Mouse (Mus musculus) heart, adult 11 months (tissue): Measurements from ENCODE around the gene Nme7.

ENCODE experiments used
- DNase-seq: peaks from one replicate; pipeline ENCODE4 v3.0.0; 2022

The Nme7 gene

GRCm38 (mm10) chr1:164467406-164467805 is 163.5 kb downstream of the Nme7 start:
- peak; percentile 77 for DNase-seq

GRCm38 (mm10) chr1:164468329-164468728 is 164.4 kb downstream of the Nme7 start:
- DNase-seq = peak; percentile 72

GRCm38 (mm10) chr1:164470985-164471384 is 167.1 kb downstream of the Nme7 start:
- peak; percentile 48 for DNase-seq

GRCm38 (mm10) chr1:164471632-164472031 is 167.7 kb downstream of the Nme7 start:
- no peak for DNase-seq

- DNase-seq = peak; percentile 73
These were observed 169.5 kb downstream of the Nme7 start for GRCm38 (mm10) chr1:164473398-164473797.

- peak; percentile 66 for DNase-seq
These were observed 170.4 kb downstream of the Nme7 start for GRCm38 (mm10) chr1:164474310-164474709.

- DNase-seq = peak; percentile 85
These were observed 171.0 kb downstream of the Nme7 start for GRCm38 (mm10) chr1:164474778-164475511.

GRCm38 (mm10) chr1:164475895-164476294 is 172.0 kb downstream of the Nme7 start:
- DNase-seq = no peak

- DNase-seq = peak; percentile 33
These were observed 177.1 kb downstream of the Nme7 start for GRCm38 (mm10) chr1:164480755-164481644.

GRCm38 (mm10) chr1:164481645-164482354 is 177.9 kb downstream of the Nme7 start:
- no peak for DNase-seq

- DNase-seq = no peak
These were observed 178.9 kb downstream of the Nme7 start for GRCm38 (mm10) chr1:164482833-164483232.

GRCm38 (mm10) chr1:164483728-164484127 is 179.8 kb downstream of the Nme7 start:
- no peak for DNase-seq
